9 mouse cellular contexts compared by ENCODE assay signal in the genomic region with DNA sequence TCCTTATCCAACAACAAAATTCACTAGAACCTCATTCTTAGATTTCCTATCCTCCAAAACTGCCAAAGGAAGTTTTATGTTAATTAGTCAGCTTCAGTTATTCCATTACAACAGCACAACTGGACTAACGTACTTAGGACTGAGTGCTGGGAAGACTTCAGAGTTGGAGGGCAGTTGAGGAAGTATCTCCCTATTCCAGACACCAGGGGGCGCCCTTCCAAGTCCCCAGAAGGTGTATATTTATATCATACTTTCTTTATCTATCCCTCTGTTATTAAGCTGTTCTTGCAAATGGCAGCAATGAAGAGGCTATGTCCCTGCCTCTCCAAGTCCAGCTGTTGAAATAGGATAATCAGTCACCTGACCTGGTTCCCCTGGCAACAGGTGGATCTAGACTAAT.
DNase-seq lines count a peak whose midpoint lies in the region; ATAC-seq and TF ChIP-seq lines count a peak whose summit lies in the region.
"Had no signal": no experiment of that assay in that cellular context is flagged by ENCODE, and none has a peak within 500 bp of the region (broad histone marks: within the 10 kb centered on the region; RNA-seq: fewer than 3 reads in every experiment).

No protein-coding gene starts in this region.

- WGBS in cerebellum, adult 2 months = 54% methylated on average over 2 of the region's 2 CpGs
- 31% methylated on average over 2 of the region's 2 CpGs for WGBS in forebrain, embryonic 15.5 days

- no peak overlapping the region for H3K27ac ChIP-seq in cerebellum, adult 2 months (ENCODE audit: insufficient read depth, low read length)
- H3K27ac ChIP-seq in forebrain, embryonic 15.5 days (replicated peaks) = no peak overlapping the region
- H3K27ac ChIP-seq: limb, embryonic 15.5 days had no signal

- ATAC-seq in hematopoietic stem cell, adult 5-6 weeks (replicated peaks in 1 of 2; ENCODE audit: insufficient read depth in 1 of 2, low FRiP score in 2 of 2, low TSS enrichment in 1 of 2, low read depth in 1 of 2, poor library complexity in 2 of 2, severe bottlenecking in 2 of 2) = peak; percentile 64 to 77; a peak in 3 of 4 replicates
- no peak for ATAC-seq in forebrain, embryonic 15.5 days (replicated peaks)

- no peaks in the 10 kb centered on the region for H3K36me3 ChIP-seq in forebrain, embryonic 15.5 days
- H3K36me3 ChIP-seq: limb, embryonic 15.5 days had no signal

- no peak overlapping the region for H3K4me3 ChIP-seq in cerebellum, adult 2 months (replicated peaks; ENCODE audit: insufficient read depth, low read depth, low read length)
- H3K4me3 ChIP-seq in forebrain, embryonic 15.5 days = no peak overlapping the region
- H3K4me3 ChIP-seq: limb, embryonic 15.5 days had no signal

- DNase-seq in cerebellum, adult 2 months = no peak
- DNase-seq in cerebellum, adult 11-12 months = no peak
- DNase-seq in ovary, postnatal 36 days (ENCODE audit: low spot score) = peak; percentile 7
- no peak for DNase-seq in ovary, postnatal 14 days (ENCODE audit: low spot score)
- peak; percentile 18 for DNase-seq in thymus, postnatal 0 days (ENCODE audit: low spot score)
- DNase-seq in spleen, postnatal 14 days (ENCODE audit: low spot score in 2 of 2) = no peak

- no peak overlapping the region for H3K9ac ChIP-seq in forebrain, embryonic 15.5 days (replicated peaks)
- H3K9ac ChIP-seq: limb, embryonic 15.5 days had no signal

- H3K9me3 ChIP-seq in forebrain, embryonic 15.5 days = no peaks in the 10 kb centered on the region
- H3K9me3 ChIP-seq: limb, embryonic 15.5 days had no signal

- TF ChIP-seq CTCF in cerebellum, adult 2 months (IDR thresholded peaks at IDR 0.05; ENCODE audit: borderline replicate concordance, insufficient read depth, low read depth, low read length) = 0 out of 2 replicates have a peak, but pooled peaks have one; percentile 20

- no peaks in the 10 kb centered on the region for H3K27me3 ChIP-seq in cerebellum, adult 2 months (ENCODE audit: control insufficient read depth, insufficient read depth, low read length)
- no peaks in the 10 kb centered on the region for H3K27me3 ChIP-seq in forebrain, embryonic 15.5 days
- H3K27me3 ChIP-seq: limb, embryonic 15.5 days had no signal

- no peak for TF ChIP-seq POLR2A in cerebellum, adult 2 months (IDR thresholded peaks at IDR 0.05; ENCODE audit: borderline replicate concordance, insufficient read depth, low read length)

- peaks cover 16% of the 10 kb centered on the region for H3K4me1 ChIP-seq in cerebellum, adult 2 months (ENCODE audit: control insufficient read depth, insufficient read depth, low read length)
- H3K4me1 ChIP-seq in forebrain, embryonic 15.5 days = no peaks in the 10 kb centered on the region
- H3K4me1 ChIP-seq: limb, embryonic 15.5 days had no signal

- H3K4me2 ChIP-seq in forebrain, embryonic 15.5 days (replicated peaks) = no peak overlapping the region
- H3K4me2 ChIP-seq: limb, embryonic 15.5 days had no signal

Comparison
In these comparisons a context has a peak if more than half of its experiments do, and no peak if none do; other contexts are left out.
1. DNase-seq: peak in ovary, postnatal 36 days (single experiment) and thymus, postnatal 0 days (single experiment); none in cerebellum, adult 2 months (0 of 2), cerebellum, adult 11-12 months (single experiment), ovary, postnatal 14 days (single experiment) and spleen, postnatal 14 days (0 of 2).